Mouse (Mus musculus) forebrain, embryonic 10.5 days (tissue): ENCODE results near the gene Tbx4. TPM values are rescaled to one million over a fixed set of nuclear protein-coding genes. Genes with fewer than 3 reads are reported as not detected.

Source experiments
- DNase-seq: peaks from one replicate; pipeline ENCODE4 v3.0.0-alpha.2; 2017; ENCODE audit warnings: low spot score; ENCODE audit errors: extremely low spot score
- H3K27ac ChIP-seq: fragments of 300-500 bp; sonication (generic); 2 replicates; pipeline ENCODE4 v1.5.1; 2016; ENCODE audit warnings: mild to moderate bottlenecking
- H3K27me3 ChIP-seq: fragments of 300-500 bp; sonication (generic); 2 replicates; pipeline ENCODE4 v1.6.1; 2016; ENCODE audit warnings: mild to moderate bottlenecking; ENCODE audit not compliant: poor library complexity, severe bottlenecking
- H3K36me3 ChIP-seq: fragments of 300-500 bp; sonication (generic); replicated peaks from 2 replicates; pipeline ENCODE4 v1.6.1; 2016; ENCODE audit warnings: mild to moderate bottlenecking, moderate library complexity
- H3K4me1 ChIP-seq: fragments of 300-500 bp; sonication (generic); 2 replicates; pipeline ENCODE4 v1.6.1; 2016
- H3K4me3 ChIP-seq: fragments of 300-500 bp; sonication (generic); 2 replicates; pipeline ENCODE4 v1.5.1; 2016; ENCODE audit warnings: mild to moderate bottlenecking, moderate library complexity
- H3K9me3 ChIP-seq: fragments of 300-500 bp; sonication (generic); 2 replicates; pipeline ENCODE4 v1.6.1; 2016; ENCODE audit warnings: mild to moderate bottlenecking, moderate library complexity
- WGBS: fragments of 180-500 bp; shearing (Covaris S2); methylation state at CpG from one replicate; pipeline ENCODE4 v1.1.7; 2016; 5-methylcytosine and 5-hydroxymethylcytosine counted together
- polyA plus RNA-seq: library from polyadenylated mRNA; unstranded; fragments of >200 nt; fragmentation: Nextera tagmentation; extraction: Ambion mirVana; gene quantifications from 2 replicates; pipeline ENCODE4 v1.2.1, GENCODE M21; 2016

The Tbx4 gene
- polyA plus RNA-seq: 0.25 and 0.30 TPM in 2 replicates

- H3K9me3 ChIP-seq: no peaks in the 10 kb centered on the region
- H3K4me3 ChIP-seq: peak within 1 kb of the TSS; percentile 34
- peaks cover 100% of the 10 kb centered on the region for H3K27me3 ChIP-seq
- H3K4me1 ChIP-seq: peaks cover 32% of the 10 kb centered on the region
- no peak for DNase-seq
- no peaks in the 10 kb centered on the region for H3K36me3 ChIP-seq
- no peak within 1 kb of the TSS for H3K27ac ChIP-seq
- WGBS: 6% methylated on average over 26 of the region's 28 CpGs
Measured at GRCm38 (mm10) chr11:85885665-85886428, at the start of gene Tbx4. Tbx4 (plus strand) TSS chr11:85886422.

GRCm38 (mm10) chr11:85836523-85837290 is 49.5 kb upstream of the Tbx4 start:
- H3K36me3 ChIP-seq: peaks cover 10% of the 10 kb centered on the region; the same call in 1 of the 2 replicates
- H3K4me1 ChIP-seq: peaks cover 49% of the 10 kb centered on the region
- peak overlapping the region; percentile 55 for H3K4me3 ChIP-seq

GRCm38 (mm10) chr11:85837291-85837647 is 49.0 kb upstream of the Tbx4 start:
- Histone ChIP-seq H3K9me3 (no peaks in the 10 kb centered on the region), H3K4me3 (peak overlapping the region; percentile 55), H3K4me1 (peaks cover 49% of the 10 kb centered on the region), H3K36me3 (peaks cover 10% of the 10 kb centered on the region; the same call in 1 of the 2 replicates), H3K27ac (peak overlapping the region; percentile 81), H3K27me3 (peaks cover 100% of the 10 kb centered on the region)
- WGBS: under 1% methylated on average over 18 of the region's 18 CpGs
- DNase-seq: no peak

More at GRCm38 (mm10) chr11:85836523-85837290, 49.5 kb upstream of the Tbx4 start:
- 1% methylated on average over 32 of the region's 32 CpGs for WGBS
- peaks cover 100% of the 10 kb centered on the region for H3K27me3 ChIP-seq
- H3K9me3 ChIP-seq: no peaks in the 10 kb centered on the region
- peak; percentile 36 for DNase-seq
- peak overlapping the region; percentile 81 for H3K27ac ChIP-seq

- peak; percentile 57 for DNase-seq
- peaks cover 49% of the 10 kb centered on the region for H3K4me1 ChIP-seq
- H3K36me3 ChIP-seq: peaks cover 10% of the 10 kb centered on the region; the same call in 1 of the 2 replicates
- H3K27me3 ChIP-seq: peaks cover 100% of the 10 kb centered on the region
- peak overlapping the region; percentile 81 for H3K27ac ChIP-seq
- H3K4me3 ChIP-seq: peak overlapping the region; percentile 55
- no peaks in the 10 kb centered on the region for H3K9me3 ChIP-seq
- under 1% methylated on average over 67 of the region's 67 CpGs for WGBS
Measured at GRCm38 (mm10) chr11:85837648-85838423, 48.4 kb upstream of the Tbx4 start.

- Histone ChIP-seq H3K9me3 (no peaks in the 10 kb centered on the region), H3K27me3 (peaks cover 98% of the 10 kb centered on the region), H3K4me1 (peaks cover 50% of the 10 kb centered on the region), H3K27ac (peak overlapping the region; percentile 81), H3K4me3 (peak overlapping the region; percentile 55), H3K36me3 (peaks cover 10% of the 10 kb centered on the region; the same call in 1 of the 2 replicates)
- WGBS: 5% methylated on average over 20 of the region's 20 CpGs
- DNase-seq: no peak
Measured at GRCm38 (mm10) chr11:85838424-85839257, 47.6 kb upstream of the Tbx4 start.

- H3K27ac ChIP-seq: peak overlapping the region; percentile 13; the same call in 1 of the 2 replicates
- H3K4me3 ChIP-seq: peak overlapping the region; percentile 55
- H3K36me3 ChIP-seq: peaks cover 10% of the 10 kb centered on the region; the same call in 1 of the 2 replicates
- no peaks in the 10 kb centered on the region for H3K9me3 ChIP-seq
- H3K4me1 ChIP-seq: peaks cover 58% of the 10 kb centered on the region
- peaks cover 97% of the 10 kb centered on the region for H3K27me3 ChIP-seq
- no peak for DNase-seq
- 7% methylated on average over 7 of the region's 7 CpGs for WGBS
Measured at GRCm38 (mm10) chr11:85839258-85840030, 46.8 kb upstream of the Tbx4 start.

GRCm38 (mm10) chr11:85840031-85840802 is 46.0 kb upstream of the Tbx4 start:
- H3K27me3 ChIP-seq: peaks cover 97% of the 10 kb centered on the region
- H3K4me1 ChIP-seq: peaks cover 65% of the 10 kb centered on the region
- peak overlapping the region; percentile 74 for H3K27ac ChIP-seq
- peaks cover 10% of the 10 kb centered on the region; the same call in 1 of the 2 replicates for H3K36me3 ChIP-seq
- no peak for DNase-seq
- WGBS: 2% methylated on average over 27 of the region's 27 CpGs
- H3K4me3 ChIP-seq: peak overlapping the region; percentile 55
- no peaks in the 10 kb centered on the region for H3K9me3 ChIP-seq

GRCm38 (mm10) chr11:85840803-85841145 is 45.4 kb upstream of the Tbx4 start:
- WGBS: under 1% methylated on average over 21 of the region's 21 CpGs
- no peak for DNase-seq
- H3K27me3 ChIP-seq: peaks cover 97% of the 10 kb centered on the region
- no peaks in the 10 kb centered on the region for H3K9me3 ChIP-seq
- peaks cover 64% of the 10 kb centered on the region for H3K4me1 ChIP-seq
- H3K4me3 ChIP-seq: peak overlapping the region; percentile 55
- peaks cover 10% of the 10 kb centered on the region; the same call in 1 of the 2 replicates for H3K36me3 ChIP-seq
- H3K27ac ChIP-seq: peak overlapping the region; percentile 74

GRCm38 (mm10) chr11:85841211-85841681 is 45.0 kb upstream of the Tbx4 start:
- H3K27me3 ChIP-seq: peaks cover 97% of the 10 kb centered on the region
- 4% methylated on average over 8 of the region's 8 CpGs for WGBS
- DNase-seq: no peak
- H3K4me1 ChIP-seq: peaks cover 66% of the 10 kb centered on the region
- peak overlapping the region; percentile 59 for H3K4me3 ChIP-seq
- peaks cover 10% of the 10 kb centered on the region; the same call in 1 of the 2 replicates for H3K36me3 ChIP-seq
- H3K9me3 ChIP-seq: no peaks in the 10 kb centered on the region
- H3K27ac ChIP-seq: peak overlapping the region; percentile 74; the same call in 1 of the 2 replicates

GRCm38 (mm10) chr11:85841980-85842379 is 44.2 kb upstream of the Tbx4 start:
- Histone ChIP-seq H3K27me3 (peaks cover 97% of the 10 kb centered on the region), H3K9me3 (no peaks in the 10 kb centered on the region), H3K36me3 (peaks cover 10% of the 10 kb centered on the region; the same call in 1 of the 2 replicates), H3K4me1 (peaks cover 68% of the 10 kb centered on the region), H3K4me3 (peak overlapping the region; percentile 59), H3K27ac (peak overlapping the region; percentile 84)
- under 1% methylated on average over 32 of the region's 32 CpGs for WGBS
- DNase-seq: peak; percentile 84
